Mouse (Mus musculus): Measurements from ENCODE around the gene Cdon.

Gene Cdon

DNA sequence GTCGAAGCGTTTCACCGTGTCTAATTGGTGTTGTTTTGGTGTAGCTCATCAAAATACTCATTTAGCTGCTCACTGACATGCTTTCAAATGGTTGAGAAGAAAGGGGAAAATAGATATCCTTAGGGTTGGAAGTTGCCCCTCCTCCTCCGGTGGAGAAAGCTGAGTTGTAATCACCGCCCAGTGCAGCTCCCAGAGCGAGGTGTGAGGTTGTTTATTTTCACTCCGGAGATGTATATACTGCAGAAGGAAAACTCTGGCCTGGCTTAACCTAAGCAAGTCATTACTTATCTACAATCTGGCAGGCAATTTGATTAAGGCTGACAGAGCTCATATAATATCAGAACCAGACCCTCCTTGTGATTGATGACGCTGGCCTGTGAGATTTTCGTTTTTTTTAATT lies 14.6 kb downstream of the Cdon start:
- DNase-seq (ENCODE audit: low read depth, low spot score): no peak

DNA sequence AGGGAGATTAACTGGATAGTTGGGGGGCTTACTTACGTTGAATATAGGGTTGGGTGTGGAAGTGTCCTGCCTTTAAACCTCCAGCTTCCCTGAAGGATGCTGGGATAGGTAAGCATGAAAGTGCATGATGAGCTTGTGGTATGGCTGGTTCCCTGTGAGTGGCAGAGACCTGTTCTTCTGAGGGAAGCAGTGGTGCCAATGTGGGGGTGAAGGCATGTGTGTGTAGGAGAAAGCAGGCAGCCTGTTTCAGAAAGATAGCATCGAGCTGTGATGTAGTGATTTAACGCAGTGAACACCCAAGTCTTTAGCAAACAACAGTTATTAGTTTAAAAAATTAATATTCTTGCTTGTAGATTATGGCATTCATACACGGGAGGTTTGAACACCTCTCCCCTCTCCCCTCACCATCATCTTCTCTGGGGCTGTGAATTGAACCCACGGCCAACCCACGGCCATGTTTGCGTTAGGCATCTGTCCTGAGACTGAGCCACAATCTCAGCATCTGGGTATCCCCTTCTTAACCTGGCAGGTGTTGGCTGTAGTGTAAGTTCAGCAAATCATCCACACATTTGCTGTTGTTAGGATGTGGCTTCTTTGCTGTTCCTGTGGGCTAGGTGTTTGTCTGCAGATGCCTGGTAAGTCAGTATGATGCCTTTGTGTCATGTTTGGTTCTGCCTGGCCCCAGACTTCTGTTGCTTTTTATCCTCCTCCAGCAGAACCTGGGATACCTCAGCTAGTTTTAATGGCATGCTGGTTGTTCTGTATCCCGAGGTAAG lies 17.5 kb downstream of the Cdon start:
- DNase-seq (ENCODE audit: low read depth, low spot score): no peak

DNA sequence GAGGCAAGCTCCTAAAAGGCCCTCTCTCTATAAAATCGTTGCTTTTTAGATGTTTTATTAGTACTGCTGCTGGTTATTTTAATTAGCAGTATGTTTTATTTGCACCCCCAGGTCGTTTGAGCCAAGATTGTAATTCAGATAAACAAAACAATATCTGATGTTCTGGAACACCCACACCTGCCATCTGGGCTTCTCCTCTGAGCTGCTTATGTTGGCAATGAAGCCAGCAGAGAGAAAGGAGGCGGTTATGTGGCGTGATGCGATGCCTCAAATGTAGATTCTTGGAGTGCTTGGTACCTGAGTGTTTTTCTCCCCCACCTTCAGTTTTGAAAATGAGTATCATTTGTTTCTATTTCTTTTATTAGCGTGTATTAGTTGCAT lies 18.1 kb downstream of the Cdon start:
- no peak for DNase-seq (ENCODE audit: low read depth, low spot score)

DNA sequence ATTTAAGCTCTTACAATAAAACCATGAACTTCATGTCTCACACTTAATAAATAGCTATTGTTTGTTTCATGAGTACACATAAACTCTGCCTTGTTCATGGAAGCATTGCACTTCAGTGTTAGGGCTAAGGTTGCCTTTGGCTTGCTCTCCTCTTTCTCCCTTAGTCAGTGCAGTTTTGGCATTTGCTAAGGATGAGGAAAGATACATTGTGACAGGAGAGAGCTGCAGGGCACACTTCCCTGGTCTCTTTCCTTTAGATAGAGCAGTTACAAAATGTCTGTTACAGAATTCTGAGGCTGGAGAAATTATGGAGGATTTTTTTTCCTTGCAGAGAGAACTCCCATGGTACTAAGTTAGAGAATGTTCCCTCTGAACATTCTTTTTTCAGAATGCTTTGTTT lies 18.8 kb downstream of the Cdon start:
- no peak for DNase-seq (ENCODE audit: low read depth, low spot score)

DNA sequence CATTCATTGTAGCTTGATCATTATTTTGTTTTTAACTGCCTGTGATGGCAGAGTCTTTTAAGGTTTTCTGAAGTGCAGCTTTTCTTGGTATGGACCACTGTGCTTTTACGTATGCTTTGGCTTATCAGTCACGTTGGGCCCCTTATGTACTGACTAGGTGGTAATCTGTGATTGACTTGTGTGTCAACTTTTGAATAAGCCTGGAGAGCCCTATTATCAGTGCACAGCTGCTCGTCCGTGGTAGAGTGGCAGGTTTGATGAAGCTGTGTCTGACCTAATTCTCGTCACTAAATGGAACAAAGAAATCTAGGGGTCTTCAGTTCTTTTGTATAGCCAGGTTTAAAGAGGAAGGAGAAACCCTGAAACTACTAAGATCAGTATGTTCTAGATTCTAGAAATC lies 21.5 kb downstream of the Cdon start:
- no peak for DNase-seq (ENCODE audit: low read depth, low spot score)

DNA sequence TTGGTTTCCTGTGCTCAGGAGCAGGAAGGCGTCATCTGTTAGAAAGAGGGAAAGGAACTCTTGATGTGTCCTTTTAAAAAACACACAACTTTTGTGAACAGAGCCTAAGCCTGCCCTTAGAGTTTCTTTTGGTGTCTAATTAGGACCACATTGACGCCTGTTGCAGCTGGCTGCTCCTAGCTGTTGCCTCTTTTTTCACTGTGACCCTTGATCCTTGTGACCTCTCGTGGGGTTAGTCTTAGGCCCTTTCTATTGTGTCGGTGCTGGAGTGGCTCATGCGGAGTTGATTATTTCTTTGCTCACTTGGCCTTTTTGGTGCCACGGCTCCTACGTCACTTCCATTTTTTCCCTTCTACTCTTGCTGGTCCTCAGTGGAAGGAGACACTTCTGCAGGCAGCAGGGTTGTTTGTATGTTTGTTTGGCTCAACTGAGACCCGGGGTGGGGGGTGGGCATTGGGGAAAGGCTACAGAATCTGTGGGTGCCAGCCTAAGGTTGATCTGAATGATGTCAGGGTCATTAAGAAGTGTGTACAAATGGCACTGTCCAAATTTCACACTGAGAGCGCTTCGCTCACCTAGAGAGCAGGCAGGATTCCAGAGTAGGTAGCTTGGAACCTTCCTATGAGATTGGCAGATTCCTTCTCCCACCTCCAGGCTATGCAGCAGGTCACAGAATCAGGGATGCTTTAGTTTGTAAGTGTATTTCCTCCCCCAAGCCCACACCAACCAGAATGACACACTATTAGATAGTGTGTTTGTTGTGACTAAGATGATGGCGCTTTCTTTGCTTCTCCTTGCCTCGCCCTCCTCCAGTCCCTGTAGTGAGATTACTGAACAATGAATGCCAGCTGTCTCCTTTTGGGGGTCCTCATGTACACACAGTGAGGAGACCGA lies 22.9 kb downstream of the Cdon start:
- DNase-seq (ENCODE audit: low read depth, low spot score): no peak

DNA sequence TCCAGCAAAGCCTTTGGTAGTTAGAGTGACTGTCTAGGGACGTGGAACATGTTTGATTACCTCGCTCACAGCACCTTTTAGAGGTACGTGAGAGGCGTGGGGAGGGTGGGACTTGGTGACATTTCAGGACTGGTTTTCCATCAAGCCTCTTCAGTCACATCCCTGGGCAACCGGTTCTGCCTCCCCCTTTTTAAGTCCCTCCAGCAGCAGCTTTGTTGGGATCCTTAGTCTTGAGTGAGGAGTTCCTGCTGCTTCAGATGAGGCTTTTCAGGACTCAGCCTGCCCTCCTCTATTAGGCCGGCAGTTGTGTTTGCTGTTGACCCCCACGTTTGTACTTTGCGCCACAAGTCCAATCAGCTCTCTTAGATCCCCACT lies 23.6 kb downstream of the Cdon start:
- no peak for DNase-seq (ENCODE audit: low read depth, low spot score)

DNA sequence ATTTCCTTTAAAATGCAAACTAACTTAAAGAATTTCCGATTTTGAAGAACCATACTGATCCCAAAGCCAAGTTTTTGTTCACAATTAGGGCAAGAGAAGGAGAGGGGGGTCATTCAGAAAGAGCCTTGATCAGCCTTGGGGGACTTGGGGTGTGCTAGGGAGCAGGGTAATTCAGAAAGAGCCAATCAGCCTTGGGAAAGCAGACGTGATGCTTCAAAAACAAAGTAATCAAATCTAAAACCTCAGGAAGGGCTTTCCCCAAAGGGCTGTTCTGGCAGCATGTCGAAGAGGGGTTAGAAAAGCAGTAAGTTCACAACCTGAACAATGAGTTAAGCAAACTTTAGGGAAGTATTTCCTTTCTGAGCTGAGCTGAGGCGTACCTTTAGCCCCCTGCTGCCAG lies 26.0 kb downstream of the Cdon start:
- no peak for DNase-seq (ENCODE audit: low read depth, low spot score)

DNA sequence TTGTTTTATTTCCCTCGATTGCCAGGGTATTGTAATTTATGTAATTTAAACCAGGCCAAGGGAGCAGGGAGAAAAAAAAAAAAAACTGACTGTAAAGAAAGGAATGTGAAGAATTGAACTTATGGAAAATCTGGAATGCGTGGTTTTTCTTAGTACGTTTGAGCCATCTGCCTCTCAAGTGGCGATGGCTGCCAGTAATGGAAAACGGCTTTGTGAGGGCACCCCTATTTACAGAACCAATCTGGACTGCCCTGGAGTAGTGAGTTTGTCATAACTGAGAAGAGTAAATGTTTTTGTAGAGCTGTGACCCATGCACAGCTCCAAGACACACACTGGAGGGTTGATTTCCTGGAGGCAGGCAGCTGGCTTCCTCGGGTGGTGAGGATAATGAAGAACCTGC lies 32.4 kb downstream of the Cdon start:
- DNase-seq (ENCODE audit: low read depth, low spot score): peak; percentile 55

DNA sequence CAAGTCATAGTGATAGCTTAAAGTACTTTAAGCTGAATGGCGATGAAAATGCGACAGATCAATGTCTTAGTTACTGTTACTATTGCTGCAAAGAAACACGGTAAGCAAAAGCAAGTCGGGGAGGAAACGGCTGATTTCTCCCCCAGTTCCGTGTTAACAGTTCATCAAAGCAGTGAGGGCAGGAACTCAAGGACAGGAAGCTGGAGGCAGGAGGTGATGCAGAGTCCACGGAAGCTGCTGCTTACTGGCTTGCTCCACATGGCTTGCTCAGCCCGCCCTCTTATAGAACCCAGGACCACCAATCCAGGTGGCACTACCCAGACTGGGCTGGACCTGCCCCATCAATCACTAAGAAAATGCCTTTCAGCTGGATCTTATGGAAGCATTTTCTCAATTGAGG lies 38.7 kb downstream of the Cdon start:
- no peak for DNase-seq (ENCODE audit: low read depth, low spot score)

DNA sequence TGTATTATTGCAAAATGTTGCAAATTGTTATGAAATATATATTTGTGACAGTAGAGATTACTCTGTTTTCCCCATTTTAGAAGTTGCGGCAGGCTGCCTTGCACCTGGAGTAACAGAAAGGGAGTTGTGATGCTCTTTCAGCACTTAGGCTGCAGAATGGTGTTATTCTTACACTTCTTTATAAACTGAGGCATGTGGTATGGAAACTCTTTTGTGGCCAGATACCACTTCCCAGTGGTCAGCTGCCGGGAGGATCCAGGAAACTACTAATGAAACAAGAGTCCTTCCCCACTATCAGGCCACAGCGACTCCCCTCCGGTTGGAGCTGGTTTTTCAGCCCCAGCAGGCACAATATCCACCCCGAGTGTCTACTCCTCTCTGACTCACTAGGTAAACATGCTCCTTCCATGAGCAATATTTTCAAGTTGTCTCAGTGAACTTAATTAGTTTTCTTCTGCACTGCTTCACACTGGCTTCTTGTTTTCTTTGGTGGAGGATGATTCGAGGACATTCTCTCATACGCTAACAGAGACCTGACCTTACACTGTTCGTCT lies 46.4 kb downstream of the Cdon start:
- DNase-seq (ENCODE audit: low read depth, low spot score): peak; percentile 86

DNA sequence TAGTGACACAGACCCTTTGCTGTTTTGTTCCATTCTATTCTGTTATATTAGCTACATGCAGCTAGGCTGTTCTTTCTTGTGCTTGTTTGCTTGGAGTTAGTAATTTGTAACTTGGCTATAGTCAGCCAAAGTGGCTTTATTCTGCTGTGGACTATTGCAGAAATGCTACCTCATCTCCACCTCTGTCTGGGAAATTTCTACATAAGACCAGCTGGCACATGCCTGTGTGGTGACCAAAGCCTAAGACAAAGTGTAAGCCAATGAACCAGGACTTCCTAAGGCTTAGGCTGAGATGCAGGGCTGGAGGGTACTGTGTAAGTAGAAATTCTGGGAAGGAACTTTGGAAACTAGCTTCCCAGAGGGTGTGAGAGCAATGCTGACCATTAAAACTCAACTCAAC lies 48.0 kb downstream of the Cdon start:
- no peak for DNase-seq (ENCODE audit: low read depth, low spot score)

DNA sequence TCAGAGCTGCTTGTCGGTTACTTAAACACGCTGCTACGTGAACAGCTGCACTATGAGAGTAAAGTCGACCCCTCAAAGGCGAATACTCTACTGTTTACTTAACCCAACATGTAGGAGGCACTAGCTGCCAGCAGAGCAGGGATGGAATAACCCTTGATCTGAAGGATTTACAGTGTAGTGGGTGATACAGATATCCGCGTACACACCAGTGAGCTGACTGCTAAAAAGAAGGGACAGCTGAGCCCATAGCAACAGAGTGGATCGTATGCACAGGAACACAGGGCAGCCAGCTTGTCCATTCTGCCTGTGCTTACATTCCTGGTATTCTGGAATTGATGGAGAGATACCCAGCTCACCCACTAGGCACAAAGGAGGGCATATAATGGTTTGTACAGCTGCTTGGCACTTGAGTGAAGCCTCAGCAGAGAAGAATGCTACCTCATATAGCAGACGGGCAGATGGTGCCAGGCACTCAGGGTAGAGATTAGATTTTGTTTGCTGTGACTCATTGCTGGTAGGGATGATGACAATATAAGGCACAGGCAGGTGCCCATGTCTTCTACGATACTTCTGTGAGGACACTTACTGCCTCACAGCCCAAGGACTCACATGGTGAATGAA lies 53.3 kb downstream of the Cdon start:
- DNase-seq (ENCODE audit: low read depth, low spot score): no peak

DNA sequence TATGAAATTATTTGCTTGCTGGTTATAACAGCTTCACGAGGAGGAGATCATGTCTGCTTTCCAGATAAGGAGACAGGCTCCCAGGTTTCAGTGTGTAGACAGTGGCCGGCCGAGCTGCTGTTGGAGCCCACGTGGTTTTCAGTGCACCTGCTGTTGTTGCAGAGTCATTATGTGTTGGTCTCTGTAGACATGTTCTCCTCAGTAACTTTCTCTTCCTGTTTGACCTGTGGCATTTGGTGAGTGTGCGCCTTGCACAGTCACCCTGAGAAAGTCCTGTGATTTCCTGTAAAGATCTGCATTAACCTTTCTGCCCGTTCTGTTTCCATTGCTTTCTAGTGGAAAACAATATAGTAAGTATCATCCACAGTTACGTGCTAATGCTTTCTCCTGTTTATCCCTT lies 54.5 kb downstream of the Cdon start:
- no peak for DNase-seq (ENCODE audit: low read depth, low spot score)

DNA sequence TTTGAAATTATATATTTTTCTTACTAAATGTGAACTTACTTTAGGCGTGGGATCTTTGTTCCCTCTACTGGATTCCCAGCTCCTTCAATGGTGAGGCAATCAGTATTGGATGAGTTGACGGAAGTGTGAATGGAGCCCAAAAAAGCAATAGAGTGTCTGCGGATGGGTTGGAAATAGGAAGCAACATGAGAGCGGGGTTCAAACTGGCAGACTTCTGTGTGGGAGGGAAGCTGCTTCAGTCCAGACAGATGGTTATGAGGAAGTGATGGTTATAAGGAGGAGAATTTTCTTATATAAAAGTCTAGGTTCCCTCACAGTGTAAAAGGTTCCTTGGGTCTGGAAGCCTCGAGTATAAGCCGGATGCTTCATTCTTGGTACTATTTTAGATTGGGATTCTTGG lies 58.5 kb downstream of the Cdon start:
- DNase-seq (ENCODE audit: low read depth, low spot score): no peak

DNA sequence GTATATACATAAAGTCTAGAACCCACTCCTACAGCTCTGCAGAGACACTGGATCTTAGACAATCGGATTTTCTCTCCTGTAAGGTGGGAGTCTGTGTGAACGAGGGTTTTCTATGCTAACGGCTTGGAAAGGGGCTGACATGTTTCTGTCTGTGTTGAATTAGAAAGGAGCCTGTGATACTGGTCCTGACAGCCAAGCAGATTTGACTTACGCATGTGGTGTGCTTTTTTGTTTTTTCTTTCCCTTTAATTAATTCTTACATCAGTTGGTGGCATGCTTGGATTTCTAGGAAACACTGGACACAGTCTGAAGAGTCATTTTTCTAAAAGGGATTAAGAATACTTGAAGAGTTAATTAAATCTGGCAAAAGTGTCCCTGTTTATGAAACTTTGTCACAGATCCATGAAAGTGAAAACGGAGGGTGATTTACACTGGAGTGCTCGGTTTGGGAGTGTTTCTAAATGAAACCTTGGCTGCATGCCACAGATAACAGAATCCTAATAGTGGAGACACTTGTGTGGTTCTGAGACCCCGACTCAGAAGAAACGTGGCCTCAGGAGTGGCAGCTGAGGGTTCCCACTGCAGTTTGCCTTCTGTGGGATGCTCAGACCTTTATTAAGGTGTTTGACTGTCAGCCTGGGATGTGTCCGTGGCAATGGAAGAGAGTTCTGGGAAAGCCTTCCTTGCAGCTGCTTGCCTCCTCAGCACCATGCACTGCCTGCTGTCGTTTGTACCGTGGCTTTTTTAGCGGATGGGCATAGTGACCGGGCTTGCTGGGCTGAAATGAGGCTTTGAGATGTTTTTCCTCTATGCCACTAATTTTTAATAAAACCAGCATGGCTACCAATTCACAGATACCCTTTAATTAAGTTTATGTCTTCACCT lies 61.3 kb downstream of the Cdon start:
- no peak for DNase-seq (ENCODE audit: low read depth, low spot score)

DNA sequence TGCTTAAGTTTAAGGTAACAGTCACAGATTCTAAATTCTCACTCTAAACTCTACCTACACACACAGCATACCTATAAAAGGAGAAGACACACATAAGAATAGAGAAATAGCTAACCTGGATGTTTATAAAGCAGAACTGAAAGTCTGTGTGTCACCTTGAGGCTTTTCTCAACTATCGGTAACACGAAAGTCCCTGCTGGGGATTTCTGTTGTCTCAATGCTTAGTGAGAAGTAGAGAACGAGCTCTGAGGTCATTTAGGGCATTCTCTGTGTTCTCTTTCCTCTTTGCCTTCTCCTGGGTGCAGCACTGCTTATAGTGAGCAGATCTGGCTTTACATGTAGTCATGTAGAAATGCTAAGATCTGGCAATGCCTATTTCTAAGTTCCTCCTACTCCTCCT lies 63.0 kb downstream of the Cdon start:
- no peak for DNase-seq (ENCODE audit: low read depth, low spot score)

DNA sequence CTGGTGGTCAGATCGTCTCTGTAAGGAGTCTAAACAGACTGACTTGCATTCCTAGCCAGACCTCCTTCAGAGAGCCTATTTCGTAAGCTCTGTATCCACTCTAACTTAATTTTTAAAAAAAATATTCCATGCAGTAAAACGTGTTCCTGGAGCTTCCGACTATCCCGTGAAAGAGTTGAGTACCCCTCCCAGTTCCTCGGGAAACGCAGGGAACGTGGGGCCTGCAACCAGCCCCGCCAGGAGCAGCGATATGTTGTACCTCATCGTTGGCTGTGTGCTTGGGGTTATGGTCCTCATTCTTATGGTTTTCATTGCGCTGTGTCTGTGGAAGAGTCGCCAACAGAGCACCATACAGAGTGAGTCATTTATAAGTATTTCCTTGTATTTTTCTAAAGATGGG lies 65.7 kb downstream of the Cdon start:
- DNase-seq (ENCODE audit: low read depth, low spot score): peak; percentile 81

DNA sequence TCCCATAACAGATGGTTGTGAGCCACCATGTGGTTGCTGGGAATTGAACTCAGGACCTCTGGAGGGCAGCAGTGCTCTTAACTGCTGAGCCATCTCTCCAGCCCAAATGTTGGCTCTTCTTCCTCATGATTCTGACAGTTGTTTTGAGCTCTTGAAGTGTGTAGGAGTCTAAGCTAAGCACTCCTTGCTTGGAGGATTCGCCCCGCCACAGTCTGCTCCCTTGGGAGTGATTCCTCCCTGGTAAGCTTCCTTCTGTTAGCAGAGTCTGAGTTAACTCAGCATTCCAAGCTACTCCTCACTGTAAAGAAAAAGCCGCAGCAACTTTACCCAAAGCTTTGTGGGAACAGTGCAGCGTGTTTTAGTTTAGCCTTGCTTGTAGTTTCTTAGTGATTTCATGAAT lies 67.6 kb downstream of the Cdon start:
- DNase-seq (ENCODE audit: low read depth, low spot score): no peak

DNA sequence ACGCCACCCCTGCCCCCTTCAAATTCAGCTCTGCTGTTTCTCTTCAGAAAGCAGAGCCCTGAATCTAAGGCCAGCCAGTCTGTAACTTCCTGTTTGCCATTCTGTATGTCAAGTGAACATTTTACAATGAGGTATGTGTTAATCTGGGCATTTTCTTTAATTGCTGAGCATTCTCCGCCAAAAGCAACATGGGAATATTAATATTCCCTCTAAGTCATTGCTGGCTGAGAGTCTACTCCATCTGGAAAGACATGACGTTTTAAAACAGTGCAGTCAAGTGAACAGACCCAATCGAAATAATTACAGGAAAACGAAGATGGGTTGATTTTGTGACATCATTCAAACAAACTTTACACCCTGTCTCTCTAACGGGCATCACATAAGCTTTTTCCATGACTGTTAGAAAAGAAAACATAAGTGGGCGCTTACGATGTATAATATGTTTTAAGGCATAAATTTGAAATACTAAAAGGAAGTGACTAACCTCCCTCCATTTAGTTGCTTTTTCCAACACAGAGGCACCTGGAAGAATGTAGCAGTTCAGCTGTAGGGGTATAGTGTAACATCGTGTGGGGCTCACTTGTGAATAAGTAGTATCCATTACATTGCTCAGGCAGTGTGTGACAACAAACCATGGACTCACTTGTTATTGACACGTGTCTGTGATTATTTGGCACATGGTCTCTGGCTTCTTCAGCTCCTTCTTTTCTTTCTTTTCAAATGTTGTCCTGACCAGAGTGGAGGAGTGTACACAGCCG lies 70.4 kb downstream of the Cdon start:
- no peak for DNase-seq (ENCODE audit: low read depth, low spot score)

All from 3T3-L1 (cell line).